Mouse (Mus musculus) erythroblast, embryonic 14.5 days (primary cell): ENCODE data around the gene Atp8b2.

Experiments used
- GATA1 ChIP-seq: IDR thresholded peaks from 2 replicates; pipeline ENCODE4 v1.6.1; 2012; ENCODE audit warnings: low read length, inconsistent platforms, mixed read lengths
- TAL1 ChIP-seq: IDR thresholded peaks from 3 replicates; pipeline ENCODE4 v1.6.1; 2012; ENCODE audit warnings: low read length, inconsistent platforms, mixed read lengths

- TF ChIP-seq GATA1 (no peak), TAL1 (no peak)
Observed at GRCm38 (mm10) chr3:89994807-89995515, 31.7 kb upstream of the Atp8b2 start.
